Mouse (Mus musculus): ENCODE measurements around the gene Ogg1.

- TF ChIP-seq CTCF (conservative IDR thresholded peaks at IDR 0.05; ENCODE audit: low read length) (no peak), POU5F1 (IDR thresholded peaks at IDR 0.05; ENCODE audit: borderline replicate concordance, low read length) (no peak)
These were observed 40.8 kb downstream of the Ogg1 start for GRCm38 (mm10) chr6:113367574-113367973.

All from E14TG2a.4 (cell line).